Mouse (Mus musculus): Measurements from ENCODE around the gene Efl1. TPM values are rescaled to one million over a fixed set of nuclear protein-coding genes. Genes with fewer than 3 reads are reported as not detected.

The Efl1 gene
- total and polyA plus RNA-seq, 2 experiments, result 2.4 to 8.2 TPM

DNA sequence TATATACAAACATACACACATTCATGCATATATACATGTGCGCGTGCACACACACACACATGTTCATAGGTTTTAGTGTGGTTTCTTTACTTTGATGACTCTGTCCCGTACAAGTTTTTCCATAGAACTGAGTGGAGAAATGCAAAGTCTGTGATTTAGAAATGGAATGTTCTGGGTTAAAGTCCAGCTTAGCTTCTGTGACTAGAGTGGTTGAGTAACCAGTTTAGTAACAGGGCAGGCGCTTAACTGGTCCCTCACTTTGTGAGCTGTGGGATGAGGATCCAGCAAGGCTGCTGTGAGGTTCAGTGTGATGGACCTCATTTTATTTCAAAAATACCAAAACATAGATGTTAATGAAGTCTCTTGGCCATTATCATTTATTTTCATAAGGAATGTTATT is 60.8 kb downstream of the Efl1 start:
- H3K27me3 ChIP-seq (ENCODE audit: control insufficient read depth, insufficient read depth, low read length), result no peaks in the 10 kb centered on the region
- no peak for TF ChIP-seq CTCF (IDR thresholded peaks at IDR 0.05; ENCODE audit: low read depth, low read length)
- no peak for TF ChIP-seq POLR2A (IDR thresholded peaks at IDR 0.05; ENCODE audit: extremely low read depth, insufficient read depth, low read length)
- H3K79me2 ChIP-seq (ENCODE audit: control insufficient read depth, insufficient read depth, low read length), result no peaks in the 10 kb centered on the region
- no peak overlapping the region for H3K4me3 ChIP-seq (ENCODE audit: insufficient read depth, low read depth, low read length)
- peaks cover 4% of the 10 kb centered on the region; the same call in 1 of the 2 replicates for H3K36me3 ChIP-seq (ENCODE audit: control insufficient read depth, insufficient read depth, low read length)
- H3K4me1 ChIP-seq (ENCODE audit: control insufficient read depth, insufficient read depth, low read length), result no peaks in the 10 kb centered on the region
- H3K9ac ChIP-seq (ENCODE audit: low read depth, low read length), result no peak overlapping the region
- H3K27ac ChIP-seq (replicated peaks; ENCODE audit: insufficient read depth, low read depth, low read length), result no peak overlapping the region
- peak; percentile 82 for DNase-seq (ENCODE audit: extremely low read depth, low read depth, low spot score)
- WGBS, result 55% methylated on average over 4 of the region's 4 CpGs

DNA sequence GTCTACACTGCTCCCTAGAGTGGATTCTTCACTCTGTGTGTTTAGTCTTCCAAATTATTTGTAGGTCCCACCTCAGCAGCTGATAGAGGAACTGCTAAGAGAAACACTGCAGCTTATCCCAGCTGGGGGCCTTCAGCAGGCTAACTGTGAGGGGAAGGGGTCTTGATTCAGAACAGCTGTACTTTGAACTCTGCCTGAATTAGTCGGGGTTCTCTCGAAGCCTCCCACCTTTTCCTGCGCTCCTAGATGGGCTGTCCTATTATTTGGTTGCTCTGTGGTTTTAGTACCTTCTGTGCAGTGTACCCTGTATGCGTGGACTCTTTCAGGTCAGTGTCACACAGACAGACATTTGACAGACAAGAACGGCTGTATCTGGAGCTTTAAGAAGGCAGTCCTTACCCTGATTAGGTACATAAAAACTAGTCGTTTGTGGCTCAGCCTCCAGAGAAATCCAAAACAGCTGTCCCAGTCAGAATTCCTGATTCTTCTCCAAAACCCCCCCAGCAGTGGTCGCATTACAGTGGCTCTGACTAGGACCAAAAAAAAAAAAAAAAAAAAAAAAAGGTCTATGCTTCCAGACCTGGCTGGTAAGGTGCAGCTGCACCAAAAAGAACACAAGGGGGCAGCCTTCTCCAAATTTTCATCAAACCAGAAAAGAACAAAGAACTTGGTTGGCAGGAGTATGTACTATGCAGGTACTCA is 66.9 kb downstream of the Efl1 start:
- Histone ChIP-seq H3K4me1 (ENCODE audit: control insufficient read depth, insufficient read depth, low read length) (no peaks in the 10 kb centered on the region), H3K9ac (ENCODE audit: low read depth, low read length) (no peak overlapping the region), H3K27me3 (ENCODE audit: control insufficient read depth, insufficient read depth, low read length) (no peaks in the 10 kb centered on the region), H3K4me3 (ENCODE audit: insufficient read depth, low read depth, low read length) (no peak overlapping the region), H3K79me2 (ENCODE audit: control insufficient read depth, insufficient read depth, low read length) (no peaks in the 10 kb centered on the region), H3K36me3 (ENCODE audit: control insufficient read depth, insufficient read depth, low read length) (peaks cover 1% of the 10 kb centered on the region; the same call in 1 of the 2 replicates), H3K27ac (replicated peaks; ENCODE audit: insufficient read depth, low read depth, low read length) (no peak overlapping the region)
- DNase-seq (ENCODE audit: extremely low read depth, low read depth, low spot score), result peak; percentile 33
- WGBS, result 68% methylated on average over 7 of the region's 7 CpGs
- TF ChIP-seq POLR2A (IDR thresholded peaks at IDR 0.05; ENCODE audit: extremely low read depth, insufficient read depth, low read length) (no peak), CTCF (IDR thresholded peaks at IDR 0.05; ENCODE audit: low read depth, low read length) (peak; percentile 33; the same call in 1 of the 2 replicates)

DNA sequence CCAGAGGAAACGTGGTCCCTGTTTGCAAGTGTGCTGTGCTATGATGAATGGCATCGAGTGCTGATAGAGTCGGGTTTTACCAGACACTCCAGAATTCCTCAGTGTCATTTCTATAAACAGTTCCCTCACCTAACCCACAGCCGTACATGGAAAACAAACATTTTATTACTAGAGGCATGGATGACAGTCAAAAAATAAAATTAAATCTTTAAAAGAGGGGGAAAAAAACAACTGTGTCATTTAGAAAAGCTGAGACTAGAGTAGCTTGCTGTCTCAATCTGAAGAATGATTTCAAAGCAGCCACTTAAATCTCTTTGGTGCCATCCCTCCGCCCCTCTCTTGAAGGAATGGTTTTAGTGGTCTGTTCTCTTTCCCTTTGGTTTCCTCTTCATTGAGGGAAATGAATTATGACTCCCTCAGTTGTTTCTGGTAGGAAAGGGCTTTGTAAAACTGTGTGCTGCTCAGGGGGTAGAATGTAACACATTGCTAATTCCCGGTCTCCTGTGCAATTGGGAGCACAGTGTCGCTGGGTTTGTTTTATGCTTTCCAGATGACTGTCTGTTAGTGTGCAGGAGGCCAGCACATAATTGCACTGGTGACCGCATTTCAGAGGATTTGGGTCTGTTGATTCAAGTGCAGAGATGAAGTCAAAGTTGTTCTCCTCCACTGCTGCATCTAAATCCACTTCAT is 67.6 kb downstream of the Efl1 start:
- Histone ChIP-seq H3K4me3 (ENCODE audit: insufficient read depth, low read depth, low read length) (no peak overlapping the region), H3K9ac (ENCODE audit: low read depth, low read length) (no peak overlapping the region), H3K79me2 (ENCODE audit: control insufficient read depth, insufficient read depth, low read length) (no peaks in the 10 kb centered on the region), H3K27ac (replicated peaks; ENCODE audit: insufficient read depth, low read depth, low read length) (no peak overlapping the region), H3K4me1 (ENCODE audit: control insufficient read depth, insufficient read depth, low read length) (no peaks in the 10 kb centered on the region), H3K27me3 (ENCODE audit: control insufficient read depth, insufficient read depth, low read length) (no peaks in the 10 kb centered on the region), H3K36me3 (ENCODE audit: control insufficient read depth, insufficient read depth, low read length) (peaks cover 1% of the 10 kb centered on the region; the same call in 1 of the 2 replicates)
- no peak for DNase-seq (ENCODE audit: extremely low read depth, low read depth, low spot score)
- WGBS, result 80% methylated on average over 8 of the region's 8 CpGs
- TF ChIP-seq POLR2A (IDR thresholded peaks at IDR 0.05; ENCODE audit: extremely low read depth, insufficient read depth, low read length) (no peak), CTCF (IDR thresholded peaks at IDR 0.05; ENCODE audit: low read depth, low read length) (no peak)

- Histone ChIP-seq H3K27ac (replicated peaks; ENCODE audit: insufficient read depth, low read depth, low read length) (no peak overlapping the region), H3K79me2 (ENCODE audit: control insufficient read depth, insufficient read depth, low read length) (no peaks in the 10 kb centered on the region), H3K27me3 (ENCODE audit: control insufficient read depth, insufficient read depth, low read length) (no peaks in the 10 kb centered on the region), H3K36me3 (ENCODE audit: control insufficient read depth, insufficient read depth, low read length) (peaks cover 1% of the 10 kb centered on the region; the same call in 1 of the 2 replicates), H3K4me1 (ENCODE audit: control insufficient read depth, insufficient read depth, low read length) (no peaks in the 10 kb centered on the region; the same call in 1 of the 2 replicates), H3K9ac (ENCODE audit: low read depth, low read length) (no peak overlapping the region), H3K4me3 (ENCODE audit: insufficient read depth, low read depth, low read length) (no peak overlapping the region)
- TF ChIP-seq CTCF (IDR thresholded peaks at IDR 0.05; ENCODE audit: low read depth, low read length) (peak; percentile 40; the same call in 1 of the 2 replicates), POLR2A (IDR thresholded peaks at IDR 0.05; ENCODE audit: extremely low read depth, insufficient read depth, low read length) (no peak)
- WGBS, result 79% methylated on average over 5 of the region's 5 CpGs
- DNase-seq (ENCODE audit: extremely low read depth, low read depth, low spot score), result no peak
Observed at GRCm38 (mm10) chr7:82719285-82719684, 70.9 kb downstream of the Efl1 start.

DNA sequence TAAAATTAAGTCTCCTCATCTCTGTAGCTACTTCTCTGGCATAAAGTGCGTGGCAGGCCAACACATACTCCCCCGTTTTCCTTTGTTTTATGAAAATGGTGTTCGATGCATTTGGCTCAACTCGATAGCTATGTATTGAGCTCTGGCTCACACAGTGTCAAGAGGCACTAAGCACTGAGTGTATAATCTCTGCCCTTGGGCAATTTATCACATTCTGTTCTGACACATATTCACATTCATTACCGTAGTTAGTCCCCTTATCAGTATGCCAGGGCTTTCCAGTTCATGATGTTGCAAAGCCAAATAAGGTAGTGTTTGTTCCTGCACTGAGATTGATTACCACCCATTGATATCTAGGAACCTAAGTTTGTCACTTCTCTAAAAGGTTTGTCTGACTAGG is 71.3 kb downstream of the Efl1 start:
- no peak overlapping the region for H3K4me3 ChIP-seq (ENCODE audit: insufficient read depth, low read depth, low read length)
- no peak for DNase-seq (ENCODE audit: extremely low read depth, low read depth, low spot score)
- no peak for TF ChIP-seq CTCF (IDR thresholded peaks at IDR 0.05; ENCODE audit: low read depth, low read length)
- no peak for TF ChIP-seq POLR2A (IDR thresholded peaks at IDR 0.05; ENCODE audit: extremely low read depth, insufficient read depth, low read length)
- 77% methylated on average over 5 of the region's 5 CpGs for WGBS
- no peaks in the 10 kb centered on the region for H3K27me3 ChIP-seq (ENCODE audit: control insufficient read depth, insufficient read depth, low read length)
- H3K36me3 ChIP-seq (ENCODE audit: control insufficient read depth, insufficient read depth, low read length), result peaks cover 1% of the 10 kb centered on the region; the same call in 1 of the 2 replicates
- H3K9ac ChIP-seq (ENCODE audit: low read depth, low read length), result no peak overlapping the region
- no peaks in the 10 kb centered on the region for H3K79me2 ChIP-seq (ENCODE audit: control insufficient read depth, insufficient read depth, low read length)
- no peaks in the 10 kb centered on the region; the same call in 1 of the 2 replicates for H3K4me1 ChIP-seq (ENCODE audit: control insufficient read depth, insufficient read depth, low read length)
- no peak overlapping the region for H3K27ac ChIP-seq (replicated peaks; ENCODE audit: insufficient read depth, low read depth, low read length)
